Mouse (Mus musculus): ENCODE data around the gene Trmo.

Trmo gene

GRCm38 (mm10) chr4:46371030-46371429, 18.2 kb downstream of the Trmo start:
- DNase-seq (ENCODE audit: low read depth, low spot score) = no peak

GRCm38 (mm10) chr4:46370406-46370805, 18.8 kb downstream of the Trmo start:
- no peak for DNase-seq (ENCODE audit: low read depth, low spot score)

- DNase-seq (ENCODE audit: low read depth, low spot score) = no peak
Observed at GRCm38 (mm10) chr4:46369070-46369469, 20.2 kb downstream of the Trmo start.

GRCm38 (mm10) chr4:46367487-46367959, 21.7 kb downstream of the Trmo start:
- DNase-seq (ENCODE audit: low read depth, low spot score) = no peak

GRCm38 (mm10) chr4:46364360-46364759, 24.9 kb downstream of the Trmo start:
- no peak for DNase-seq (ENCODE audit: low read depth, low spot score)

GRCm38 (mm10) chr4:46361258-46361657, 28.0 kb downstream of the Trmo start:
- no peak for DNase-seq (ENCODE audit: low read depth, low spot score)

GRCm38 (mm10) chr4:46359539-46360253, 29.5 kb downstream of the Trmo start:
- DNase-seq (ENCODE audit: low read depth, low spot score) = no peak

GRCm38 (mm10) chr4:46356351-46357133, 32.7 kb downstream of the Trmo start:
- peak; percentile 36 for DNase-seq (ENCODE audit: low read depth, low spot score)

GRCm38 (mm10) chr4:46353045-46353444, 36.2 kb downstream of the Trmo start:
- DNase-seq (ENCODE audit: low read depth, low spot score) = no peak

GRCm38 (mm10) chr4:46349530-46349929, 39.7 kb downstream of the Trmo start:
- no peak for DNase-seq (ENCODE audit: low read depth, low spot score)

GRCm38 (mm10) chr4:46348897-46349296, 40.3 kb downstream of the Trmo start:
- no peak for DNase-seq (ENCODE audit: low read depth, low spot score)

GRCm38 (mm10) chr4:46347580-46348515, 41.4 kb downstream of the Trmo start:
- no peak for DNase-seq (ENCODE audit: low read depth, low spot score)

GRCm38 (mm10) chr4:46347141-46347540, 42.1 kb downstream of the Trmo start:
- DNase-seq (ENCODE audit: low read depth, low spot score) = no peak

GRCm38 (mm10) chr4:46346221-46346620, 43.0 kb downstream of the Trmo start:
- no peak for DNase-seq (ENCODE audit: low read depth, low spot score)

GRCm38 (mm10) chr4:46345773-46346100, 43.5 kb downstream of the Trmo start:
- DNase-seq (ENCODE audit: low read depth, low spot score) = no peak

- DNase-seq (ENCODE audit: low read depth, low spot score) = no peak
Observed at GRCm38 (mm10) chr4:46345056-46345772, 44.0 kb downstream of the Trmo start.

- no peak for DNase-seq (ENCODE audit: low read depth, low spot score)
Observed at GRCm38 (mm10) chr4:46344288-46344687, 44.9 kb downstream of the Trmo start.

GRCm38 (mm10) chr4:46343596-46344260, 45.5 kb downstream of the Trmo start, which contains the start of gene Foxe1:
Foxe1 (plus strand) TSS chr4:46343609.
- no peak for DNase-seq (ENCODE audit: low read depth, low spot score)

- DNase-seq (ENCODE audit: low read depth, low spot score) = no peak
Observed at GRCm38 (mm10) chr4:46342711-46343286, 46.4 kb downstream of the Trmo start.

Measured in c-Kit-negative CD71-positive TER-119-positive erythroid progenitor cells, embryonic 14.5 days (primary cell).